Mouse (Mus musculus) kidney, embryonic 16.5 days (tissue): ENCODE results near the gene Wnt2. TPM values are rescaled to one million over a fixed set of nuclear protein-coding genes. Genes with fewer than 3 reads are reported as not detected.

Experiments
- ATAC-seq: fragments of 200-750 bp; cut with Nextera tagmentation; 2 replicates; pipeline ENCODE4 v1.8.0; 2017; ENCODE audit warnings: moderate TSS enrichment; ENCODE audit not compliant: low FRiP score, low TSS enrichment
- H3K27ac ChIP-seq: fragments of 300-500 bp; sonication (generic); 2 replicates; pipeline ENCODE4 v1.5.1; 2014; ENCODE audit warnings: low read length
- H3K27me3 ChIP-seq: fragments of 300-500 bp; sonication (generic); 2 replicates; pipeline ENCODE4 v1.6.1; 2014; ENCODE audit warnings: low read length, control low read depth, mixed read lengths; ENCODE audit not compliant: insufficient read depth
- H3K36me3 ChIP-seq: fragments of 300-500 bp; sonication (generic); 2 replicates; pipeline ENCODE4 v1.6.1; 2014; ENCODE audit warnings: low read length, control low read depth, mixed read lengths; ENCODE audit not compliant: insufficient read depth
- H3K4me1 ChIP-seq: fragments of 300-500 bp; sonication (generic); 2 replicates; pipeline ENCODE4 v1.6.1; 2014; ENCODE audit warnings: low read length, control low read depth, mixed read lengths; ENCODE audit not compliant: insufficient read depth
- H3K4me2 ChIP-seq: fragments of 300-500 bp; sonication (generic); replicated peaks from 2 replicates; pipeline ENCODE4 v1.6.1; 2014; ENCODE audit warnings: low read depth, low read length
- H3K4me3 ChIP-seq: fragments of 300-500 bp; sonication (generic); 2 replicates; pipeline ENCODE4 v1.5.1; 2014; ENCODE audit warnings: mild to moderate bottlenecking, low read length
- H3K9ac ChIP-seq: fragments of 300-500 bp; sonication (generic); replicated peaks from 2 replicates; pipeline ENCODE4 v1.6.1; 2014; ENCODE audit warnings: low read length
- H3K9me3 ChIP-seq: fragments of 300-500 bp; sonication (generic); 2 replicates; pipeline ENCODE4 v1.6.1; 2016; ENCODE audit warnings: low read length, control low read depth
- WGBS: fragments of 180-500 bp; shearing (Covaris S2); extraction: QIAGEN DNeasy Blood & Tissue Kit; methylation state at CpG from one replicate; pipeline ENCODE4 v1.1.7; 2014; 5-methylcytosine and 5-hydroxymethylcytosine counted together
- polyA plus RNA-seq: library from polyadenylated mRNA; unstranded; fragments of >200 nt; fragmentation: Nextera tagmentation; extraction: Ambion mirVana; gene quantifications from 2 replicates; pipeline ENCODE4 v1.2.1, GENCODE M21; 2015

Wnt2 gene
- polyA plus RNA-seq, 1 experiment from 2014 or later = 3.8 TPM

- H3K4me3 ChIP-seq = peak overlapping the region; percentile 55
- H3K27ac ChIP-seq = no peak overlapping the region
- H3K36me3 ChIP-seq = no peaks in the 10 kb centered on the region
- H3K9ac ChIP-seq = no peak overlapping the region; the same call in 1 of the 2 replicates
- WGBS = 9% methylated on average over 12 of the region's 12 CpGs
- H3K4me2 ChIP-seq = peak overlapping the region; percentile 91
- H3K4me1 ChIP-seq = peaks cover 23% of the 10 kb centered on the region
- H3K9me3 ChIP-seq = no peaks in the 10 kb centered on the region
- peaks cover 47% of the 10 kb centered on the region for H3K27me3 ChIP-seq
- peak; percentile 47 for ATAC-seq
Measured at GRCm38 (mm10) chr6:18030868-18031508, 603 bp upstream of the Wnt2 start.

GRCm38 (mm10) chr6:18024133-18024794 is 6.1 kb downstream of the Wnt2 start:
- Histone ChIP-seq H3K9ac (no peak overlapping the region), H3K4me3 (no peak overlapping the region), H3K27me3 (peaks cover 10% of the 10 kb centered on the region), H3K9me3 (no peaks in the 10 kb centered on the region), H3K27ac (no peak overlapping the region), H3K4me1 (no peaks in the 10 kb centered on the region), H3K4me2 (no peak overlapping the region), H3K36me3 (no peaks in the 10 kb centered on the region)
- 50% methylated on average over 8 of the region's 8 CpGs for WGBS
- no peak for ATAC-seq

- Histone ChIP-seq H3K4me1 (no peaks in the 10 kb centered on the region), H3K9ac (no peak overlapping the region), H3K27me3 (no peaks in the 10 kb centered on the region), H3K4me2 (no peak overlapping the region), H3K4me3 (no peak overlapping the region), H3K9me3 (no peaks in the 10 kb centered on the region), H3K27ac (no peak overlapping the region), H3K36me3 (no peaks in the 10 kb centered on the region)
- 73% methylated on average over 7 of the region's 7 CpGs for WGBS
- ATAC-seq = no peak
Measured at GRCm38 (mm10) chr6:18013346-18013745, 17.0 kb downstream of the Wnt2 start.

GRCm38 (mm10) chr6:18007356-18007755 is 23.0 kb downstream of the Wnt2 start:
- no peak overlapping the region for H3K4me3 ChIP-seq
- no peak overlapping the region for H3K9ac ChIP-seq
- no peak for ATAC-seq
- no peaks in the 10 kb centered on the region for H3K4me1 ChIP-seq
- no peaks in the 10 kb centered on the region for H3K9me3 ChIP-seq
- 62% methylated on average over 3 of the region's 3 CpGs for WGBS
- H3K27me3 ChIP-seq = no peaks in the 10 kb centered on the region
- no peaks in the 10 kb centered on the region for H3K36me3 ChIP-seq
- no peak overlapping the region for H3K27ac ChIP-seq
- H3K4me2 ChIP-seq = no peak overlapping the region

- Histone ChIP-seq H3K27me3 (no peaks in the 10 kb centered on the region), H3K4me2 (no peak overlapping the region), H3K27ac (no peak overlapping the region), H3K4me1 (no peaks in the 10 kb centered on the region), H3K9ac (no peak overlapping the region), H3K36me3 (no peaks in the 10 kb centered on the region), H3K4me3 (no peak overlapping the region), H3K9me3 (no peaks in the 10 kb centered on the region)
- ATAC-seq = no peak
- WGBS = 89% methylated on average over 6 of the region's 6 CpGs
Measured at GRCm38 (mm10) chr6:18002065-18002464, 28.3 kb downstream of the Wnt2 start.

GRCm38 (mm10) chr6:17998497-17998896 is 31.9 kb downstream of the Wnt2 start:
- no peak for ATAC-seq
- H3K4me3 ChIP-seq = no peak overlapping the region
- H3K9ac ChIP-seq = no peak overlapping the region
- H3K4me1 ChIP-seq = no peaks in the 10 kb centered on the region
- H3K27ac ChIP-seq = no peak overlapping the region
- H3K9me3 ChIP-seq = no peaks in the 10 kb centered on the region
- H3K4me2 ChIP-seq = no peak overlapping the region
- 42% methylated on average over 4 of the region's 4 CpGs for WGBS
- H3K27me3 ChIP-seq = no peaks in the 10 kb centered on the region
- no peaks in the 10 kb centered on the region for H3K36me3 ChIP-seq

GRCm38 (mm10) chr6:17994956-17995790 is 35.2 kb downstream of the Wnt2 start:
- Histone ChIP-seq H3K4me2 (no peak overlapping the region), H3K9ac (no peak overlapping the region), H3K9me3 (no peaks in the 10 kb centered on the region), H3K27me3 (no peaks in the 10 kb centered on the region), H3K36me3 (no peaks in the 10 kb centered on the region), H3K4me3 (no peak overlapping the region), H3K27ac (no peak overlapping the region), H3K4me1 (no peaks in the 10 kb centered on the region)
- WGBS = 61% methylated on average over 6 of the region's 6 CpGs
- ATAC-seq = peak; percentile 54; the same call in 1 of the 2 replicates

- ATAC-seq = no peak
- no peak overlapping the region for H3K4me3 ChIP-seq
- H3K4me2 ChIP-seq = no peak overlapping the region
- WGBS = 56% methylated on average over 7 of the region's 7 CpGs
- no peak overlapping the region for H3K9ac ChIP-seq
- no peaks in the 10 kb centered on the region for H3K27me3 ChIP-seq
- no peak overlapping the region for H3K27ac ChIP-seq
- no peaks in the 10 kb centered on the region for H3K36me3 ChIP-seq
- no peaks in the 10 kb centered on the region for H3K4me1 ChIP-seq
- H3K9me3 ChIP-seq = no peaks in the 10 kb centered on the region
Measured at GRCm38 (mm10) chr6:17991625-17992024, 38.8 kb downstream of the Wnt2 start.

- no peaks in the 10 kb centered on the region for H3K27me3 ChIP-seq
- no peaks in the 10 kb centered on the region for H3K9me3 ChIP-seq
- H3K4me1 ChIP-seq = no peaks in the 10 kb centered on the region
- H3K4me2 ChIP-seq = no peak overlapping the region
- H3K4me3 ChIP-seq = no peak overlapping the region
- H3K9ac ChIP-seq = no peak overlapping the region
- 87% methylated on average over 9 of the region's 9 CpGs for WGBS
- no peaks in the 10 kb centered on the region for H3K36me3 ChIP-seq
- H3K27ac ChIP-seq = no peak overlapping the region
- ATAC-seq = no peak
Measured at GRCm38 (mm10) chr6:17990173-17991028, 40.0 kb downstream of the Wnt2 start.
